Mouse (Mus musculus) embryo, embryonic 10.5 days (tissue): ENCODE results near the gene Rplp1.

ENCODE experiments used
- DNase-seq: peaks from one replicate; pipeline ENCODE4 v3.0.0-alpha.2; 2015; ENCODE audit warnings: low spot score

Rplp1 gene

DNA sequence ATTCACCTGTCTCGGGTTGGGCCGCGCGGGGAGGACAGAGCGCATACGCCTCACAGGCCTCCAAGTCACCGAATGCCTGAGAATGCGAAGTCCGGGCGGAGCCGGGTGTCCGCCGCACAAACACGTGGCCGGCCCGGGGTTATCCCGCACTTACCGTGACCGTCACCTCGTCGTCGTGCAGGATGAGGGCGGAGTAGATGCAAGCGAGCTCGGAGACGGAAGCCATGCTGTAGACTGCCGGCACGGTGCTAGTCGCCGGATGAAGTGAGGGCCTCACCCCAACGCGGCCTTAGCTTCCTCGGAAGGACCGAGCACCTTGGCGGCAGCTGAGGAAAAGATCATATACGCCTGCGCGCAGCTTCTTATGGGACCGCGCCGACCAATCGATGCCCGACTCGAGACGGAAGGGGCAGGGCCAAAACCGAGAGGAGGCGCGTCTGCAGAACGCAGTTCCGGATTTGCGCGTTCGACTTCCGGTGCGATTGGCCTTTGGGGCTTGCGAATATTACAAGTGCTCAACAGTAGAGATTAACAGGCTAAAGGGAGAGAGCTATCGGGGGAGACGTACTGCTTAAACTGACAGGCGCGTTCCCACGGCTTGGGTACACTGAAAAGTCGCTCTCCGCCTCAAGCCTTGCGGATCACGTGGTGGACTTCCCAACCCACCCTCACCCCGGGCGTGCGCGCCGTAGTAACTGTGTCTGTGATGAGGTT lies at the start of gene Rplp1:
Rplp1 (minus strand) TSS at position 340 of the 714 bp plus-strand sequence.
- DNase-seq, result peak; percentile 98

DNA sequence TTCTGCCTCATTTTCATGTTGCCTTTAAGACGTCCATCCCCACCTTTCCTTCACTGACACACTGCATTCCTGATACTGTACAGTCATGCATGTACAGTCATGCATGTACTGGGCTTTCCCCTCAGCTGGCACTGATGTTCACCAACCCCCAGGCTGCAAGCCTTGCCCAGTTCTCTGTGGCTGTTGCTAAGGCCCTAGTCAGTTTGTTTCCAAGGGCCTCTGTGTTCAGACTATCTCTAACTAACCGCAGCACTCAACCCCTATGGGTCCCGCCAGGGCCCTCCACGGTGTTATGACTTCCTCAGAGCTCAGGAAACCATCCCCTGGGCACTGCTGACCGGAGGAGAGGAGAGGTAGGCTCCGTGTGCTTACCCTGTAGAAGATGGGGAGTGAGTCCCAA lies 49.0 kb upstream of the Rplp1 start:
- DNase-seq, result no peak

GRCm38 (mm10) chr9:61961181-61961580 lies 46.8 kb upstream of the Rplp1 start:
- no peak for DNase-seq

DNA sequence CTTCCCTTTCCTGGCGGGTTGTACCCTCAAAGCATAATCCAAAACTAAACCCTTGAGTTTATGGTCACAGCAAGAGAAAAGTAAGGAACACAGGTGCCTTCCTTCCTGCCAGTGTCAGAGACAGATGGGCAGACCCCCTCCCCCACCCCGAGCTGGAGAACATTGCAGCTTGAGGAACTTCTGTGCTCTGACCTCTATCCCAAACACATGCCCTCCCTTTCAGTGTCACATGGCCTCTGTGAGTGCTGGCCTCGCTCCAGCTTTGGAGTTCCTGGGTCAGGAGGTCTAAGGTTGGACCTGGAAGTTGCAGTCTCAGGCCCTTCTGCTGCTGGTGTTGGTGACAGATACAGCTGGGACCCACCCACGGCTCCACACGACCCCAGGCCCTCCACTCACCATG lies 46.4 kb upstream of the Rplp1 start:
- peak; percentile 9 for DNase-seq

DNA sequence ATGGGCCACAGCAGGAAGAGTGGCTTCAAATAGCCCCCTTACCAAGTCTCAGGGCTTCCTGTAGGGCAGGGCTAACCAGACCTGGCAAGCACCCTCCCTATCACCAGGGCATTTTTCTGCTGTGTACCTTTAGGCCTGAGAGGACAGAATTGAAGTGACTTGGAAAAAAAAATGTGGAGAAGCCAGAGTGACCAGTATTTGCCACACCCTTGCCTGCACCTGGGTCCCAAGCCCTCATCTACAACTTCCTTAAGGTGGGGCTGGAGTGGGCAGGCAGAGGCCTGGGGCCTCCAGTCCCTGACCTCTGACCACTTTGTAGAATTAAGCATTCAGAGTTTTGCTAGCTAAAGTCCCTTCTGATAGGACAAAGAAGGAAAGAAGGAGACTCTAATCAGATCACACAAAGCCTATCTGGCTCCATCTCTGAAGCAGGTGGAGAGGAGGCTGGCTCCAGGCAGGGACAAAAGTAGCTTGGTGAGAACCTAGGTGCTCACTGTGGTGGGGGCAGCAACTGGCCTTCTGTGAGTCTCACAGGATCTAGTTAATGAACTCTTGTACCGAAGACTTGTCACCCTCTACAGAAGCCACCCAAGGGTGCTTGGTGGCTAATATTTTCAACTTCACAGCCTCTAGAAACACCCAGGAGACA lies 45.7 kb upstream of the Rplp1 start:
- DNase-seq, result no peak

GRCm38 (mm10) chr9:61954707-61955106 lies 40.4 kb upstream of the Rplp1 start:
- no peak for DNase-seq

DNA sequence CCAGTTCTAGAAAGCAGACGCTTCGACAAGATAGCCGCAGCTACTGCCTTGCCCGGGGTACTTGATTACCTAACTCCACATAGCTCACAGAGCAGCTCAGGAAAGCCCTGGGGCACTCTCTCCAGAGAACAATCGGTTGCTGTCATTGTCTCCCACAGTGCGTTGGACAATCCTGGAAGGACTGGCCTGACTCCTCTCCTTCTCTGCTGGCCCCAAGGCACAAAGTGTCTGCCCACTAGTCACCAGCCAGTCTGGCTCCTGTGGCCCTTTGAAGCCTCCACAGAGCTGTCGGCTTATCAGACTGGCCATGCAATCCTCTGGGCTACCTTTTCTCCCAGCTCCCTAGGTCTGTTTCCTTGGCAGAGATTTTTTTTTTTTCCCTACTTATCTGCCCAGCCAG lies 37.9 kb upstream of the Rplp1 start:
- DNase-seq, result no peak

DNA sequence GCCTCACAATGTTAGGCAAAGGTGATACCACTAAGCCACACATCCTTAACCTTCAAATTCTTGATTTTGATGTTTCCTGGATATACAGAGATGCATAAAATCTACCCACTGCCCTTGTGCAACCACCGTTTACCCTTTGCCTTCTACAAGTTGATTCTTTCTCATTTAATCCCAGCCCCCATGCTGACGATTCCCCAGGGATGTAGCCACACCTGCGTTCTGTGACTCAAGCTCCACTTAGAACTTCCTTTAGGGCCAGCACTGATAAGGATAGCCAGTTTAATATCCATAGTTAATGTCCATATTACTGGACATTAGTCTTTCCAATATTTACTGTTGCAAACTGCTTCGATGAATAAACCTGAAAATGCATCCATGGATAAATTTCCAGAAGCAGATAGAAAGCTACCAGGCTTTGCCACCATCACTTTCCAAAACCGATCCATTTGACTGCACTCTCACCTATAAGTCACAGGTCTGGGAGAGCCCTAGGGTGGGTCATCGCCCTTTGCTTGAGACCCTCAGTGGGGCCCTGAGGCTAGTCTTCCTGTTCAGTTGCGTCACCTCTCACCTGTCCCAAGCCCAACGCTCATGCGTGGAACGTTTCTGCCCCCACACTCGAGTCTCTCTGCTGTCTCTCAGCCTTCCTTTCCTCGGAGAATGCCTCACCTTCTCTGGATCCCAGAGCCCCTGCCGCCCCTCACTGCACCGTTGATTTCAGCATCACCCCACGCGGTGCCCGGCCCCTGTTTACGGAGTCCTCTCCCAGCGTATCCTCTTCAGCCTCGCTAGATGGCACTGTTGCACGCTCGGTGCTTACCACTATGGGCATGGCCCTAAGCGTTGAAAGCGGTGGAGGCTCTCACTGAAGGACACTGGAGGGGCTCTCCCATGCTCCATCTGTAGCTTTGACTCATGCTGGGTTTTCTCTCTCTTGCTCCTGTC lies 33.3 kb upstream of the Rplp1 start:
- peak; percentile 96 for DNase-seq

DNA sequence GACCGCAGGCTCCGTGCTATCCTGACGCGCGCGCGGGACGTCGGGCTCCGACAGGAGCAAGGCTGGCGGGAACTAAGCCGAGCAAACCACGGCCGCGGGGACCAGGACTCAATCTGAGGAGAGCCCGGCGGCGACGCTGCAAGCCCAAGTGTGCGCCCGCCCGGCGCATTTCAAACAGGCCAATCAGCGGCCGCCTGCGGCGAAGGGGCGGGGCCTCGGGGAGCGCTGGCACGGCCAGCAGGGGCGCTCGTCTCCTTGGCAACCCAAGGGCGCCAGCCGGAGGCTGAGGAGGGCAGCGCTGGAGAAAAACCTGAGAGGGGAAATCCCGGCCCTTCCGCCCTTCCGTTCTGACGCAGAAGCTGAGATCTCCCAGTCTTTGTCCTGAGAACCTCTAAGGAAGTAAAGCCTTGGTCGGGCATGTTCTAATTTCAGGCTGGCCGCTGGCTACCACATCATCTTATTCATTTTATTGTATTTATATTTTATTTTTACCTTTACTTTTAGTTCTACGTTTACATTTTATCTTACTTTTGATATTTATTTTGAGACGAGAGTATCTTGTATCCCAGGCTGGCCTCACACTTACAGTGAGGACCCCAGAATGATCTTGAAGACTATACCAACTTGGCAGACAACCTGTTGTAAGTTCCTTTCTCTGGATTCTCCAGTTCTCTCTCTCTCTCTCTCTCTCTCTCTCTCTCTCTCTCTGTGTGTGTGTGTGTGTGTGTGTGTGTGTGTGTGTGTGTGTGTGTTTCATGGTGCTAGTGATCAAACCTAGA lies 32.5 kb upstream of the Rplp1 start, which contains the start of gene Kif23:
Kif23 (minus strand) TSS at position 152 of the 779 bp plus-strand sequence.
- peak; percentile 99 for DNase-seq

DNA sequence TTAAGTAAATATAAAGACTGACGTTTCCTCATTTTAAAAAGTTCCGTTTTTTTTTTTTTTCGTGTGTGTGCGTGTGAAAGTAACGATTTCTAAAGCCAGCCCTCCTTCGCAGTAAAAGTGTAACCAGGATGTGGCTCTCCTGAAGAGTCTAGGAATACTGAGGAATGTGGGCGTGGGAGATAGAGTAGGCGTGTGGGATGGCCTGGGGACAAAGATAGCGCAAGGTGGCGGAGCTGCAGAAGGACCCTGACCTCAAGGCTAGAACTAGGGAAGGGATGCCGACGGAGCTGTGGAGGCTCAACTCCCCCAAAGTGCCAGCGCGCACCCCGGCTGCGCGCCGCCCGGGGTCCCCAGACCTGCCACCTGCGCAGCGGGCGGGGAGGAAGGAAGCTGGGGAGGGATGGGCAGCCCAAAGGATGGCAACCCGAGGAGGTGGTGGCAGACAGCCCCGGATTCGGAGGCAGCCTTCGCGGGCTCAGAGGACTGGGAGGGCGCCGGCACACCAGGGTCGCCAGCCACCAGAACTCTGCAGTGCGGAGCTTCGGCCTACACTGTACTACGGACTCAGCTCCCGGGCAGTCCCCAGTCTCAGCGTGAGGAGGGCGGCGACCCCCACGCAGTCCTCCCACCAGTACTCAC lies 31.8 kb upstream of the Rplp1 start:
- peak; percentile 74 for DNase-seq

- DNase-seq, result no peak
These were observed 26.7 kb upstream of the Rplp1 start for GRCm38 (mm10) chr9:61941054-61941453.

DNA sequence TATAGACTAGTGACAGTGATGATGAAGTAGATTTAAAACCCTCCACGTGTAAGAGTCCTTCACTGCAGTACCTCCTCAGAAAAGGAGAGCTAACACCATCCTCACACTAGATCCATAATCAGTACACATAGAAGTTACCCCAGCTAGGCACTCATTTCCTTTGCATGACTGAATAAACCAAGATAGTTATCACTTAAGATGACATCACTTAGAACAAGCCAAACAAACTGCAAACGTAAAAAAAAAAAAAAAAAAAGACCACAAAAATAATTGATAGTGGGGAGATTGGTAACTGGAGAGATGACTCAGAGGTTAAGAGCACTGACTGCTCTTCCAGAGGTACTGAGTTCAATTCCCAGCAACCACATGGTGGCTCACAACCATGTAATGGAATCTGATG lies 19.0 kb upstream of the Rplp1 start:
- DNase-seq, result no peak

DNA sequence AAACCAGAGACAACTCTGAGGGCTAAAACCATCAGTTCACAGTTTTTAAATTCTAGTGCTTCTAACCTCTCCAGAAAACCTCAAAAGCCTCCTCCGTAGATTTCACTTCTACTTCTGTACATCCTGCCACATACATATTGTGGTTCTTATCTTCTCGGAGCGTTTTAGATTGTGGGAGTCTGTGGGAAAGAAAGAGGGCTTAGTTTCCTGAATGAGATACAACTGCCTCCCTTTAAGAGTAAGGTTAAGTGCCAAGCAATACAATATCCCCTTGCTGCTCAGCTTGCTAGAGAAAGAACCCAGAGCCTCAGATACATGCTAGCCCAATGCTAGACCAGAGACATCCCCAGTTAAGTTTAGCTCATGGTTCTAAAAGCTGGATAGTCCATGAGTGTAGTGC lies 17.7 kb upstream of the Rplp1 start:
- no peak for DNase-seq

DNA sequence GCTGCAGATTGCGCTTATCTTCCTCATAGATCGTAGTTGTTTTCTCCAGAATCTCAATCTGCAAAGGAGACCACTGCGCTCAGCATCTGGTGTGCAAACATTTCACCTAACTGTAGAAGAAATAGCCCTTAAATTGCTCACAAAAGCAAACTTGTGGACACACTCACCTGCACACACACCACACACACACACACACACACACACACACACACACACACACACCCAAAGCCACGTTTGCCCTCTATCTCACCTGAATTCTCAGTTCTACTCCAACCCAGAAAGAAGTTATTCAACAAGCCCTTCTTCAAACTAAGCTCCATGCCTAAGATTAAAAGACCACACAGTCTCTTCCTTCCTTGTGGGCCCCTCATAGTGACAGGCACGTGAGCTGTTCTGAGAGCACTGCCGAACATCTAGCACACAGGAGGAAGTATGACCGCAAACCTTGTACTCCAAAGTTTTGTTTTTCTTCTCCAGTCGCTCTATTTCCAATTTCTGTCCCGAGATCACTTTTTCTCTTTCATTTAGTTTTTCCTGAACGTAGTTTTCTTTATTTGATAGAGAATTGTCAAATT lies 10.8 kb upstream of the Rplp1 start:
- no peak for DNase-seq

DNA sequence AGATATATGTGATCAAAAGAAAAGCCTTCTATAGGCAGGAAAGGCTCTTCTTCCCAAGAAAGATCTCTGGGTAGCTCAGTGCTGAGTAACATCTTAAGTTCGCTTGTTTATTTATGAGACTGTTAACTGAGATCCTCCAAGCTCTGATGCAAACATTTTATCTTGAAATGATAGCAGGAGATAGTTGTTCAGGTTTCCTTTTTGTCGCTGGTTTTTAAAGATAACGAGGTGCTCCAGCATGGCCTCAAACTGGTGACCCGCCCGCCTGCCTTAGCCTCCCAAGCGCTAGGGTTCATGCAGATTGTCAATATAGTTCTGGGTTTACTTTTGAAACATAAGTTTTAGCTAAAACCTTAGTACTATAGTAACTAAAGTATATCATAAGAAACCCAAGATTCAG lies 6.0 kb upstream of the Rplp1 start:
- DNase-seq, result no peak

- no peak for DNase-seq
These were observed 5.1 kb upstream of the Rplp1 start for GRCm38 (mm10) chr9:61919464-61919863.

- no peak for DNase-seq
These were observed 3.1 kb upstream of the Rplp1 start for GRCm38 (mm10) chr9:61917436-61917835.

- no peak for DNase-seq
These were observed 2.6 kb upstream of the Rplp1 start for GRCm38 (mm10) chr9:61916986-61917385.

DNA sequence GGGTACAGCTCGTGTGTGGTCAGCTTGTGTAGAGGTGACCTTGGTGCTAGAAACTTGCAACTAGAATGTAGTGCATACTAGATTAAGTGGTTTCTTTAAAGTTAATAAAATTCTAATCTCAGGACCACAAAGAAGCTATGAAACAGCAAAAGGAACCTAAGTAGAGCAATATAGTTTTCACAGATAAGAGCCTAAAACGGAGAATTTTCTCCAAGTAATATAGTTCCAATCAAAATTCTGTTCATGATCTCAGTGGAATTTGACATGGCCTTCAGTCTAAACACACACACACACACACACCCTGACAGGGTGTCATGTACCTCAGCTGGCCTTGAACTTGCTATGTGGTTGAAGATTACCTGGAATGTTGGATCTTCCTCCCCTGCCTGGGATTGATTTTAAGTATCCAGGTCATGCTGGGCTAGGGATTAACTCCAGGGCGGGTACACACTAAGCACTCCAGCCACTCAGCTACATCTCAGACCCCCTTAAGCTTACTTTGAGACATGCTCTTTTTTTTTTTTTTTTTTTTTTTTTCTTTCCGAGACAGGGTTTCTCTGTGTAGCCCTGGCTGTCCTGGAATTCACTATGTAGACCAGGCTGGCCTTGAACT lies 1.2 kb upstream of the Rplp1 start:
- DNase-seq, result no peak

GRCm38 (mm10) chr9:61914917-61915300 lies 567 bp upstream of the Rplp1 start:
- DNase-seq, result no peak
